Mouse (Mus musculus): ENCODE results near the gene Ahsg.

Gene Ahsg

GRCm38 (mm10) chr16:22947371-22947770, 56.3 kb downstream of the Ahsg start:
- no peak for DNase-seq
